Mouse (Mus musculus) lung, adult 2 months (tissue): Measurements from ENCODE around the gene Ncoa5.

Experiments
- CTCF ChIP-seq: fragments of 200-500 bp; IDR thresholded peaks from 2 replicates; pipeline ENCODE4 v1.5.1; 2011; ENCODE audit warnings: mild to moderate bottlenecking, low read length, control low read depth; ENCODE audit not compliant: insufficient read depth
- POLR2A ChIP-seq: fragments of 200-500 bp; IDR thresholded peaks from 2 replicates; pipeline ENCODE4 v1.6.1; 2011; ENCODE audit warnings: low read depth, mild to moderate bottlenecking, control low read depth, low read length, borderline replicate concordance; ENCODE audit errors: extremely low read depth

DNA sequence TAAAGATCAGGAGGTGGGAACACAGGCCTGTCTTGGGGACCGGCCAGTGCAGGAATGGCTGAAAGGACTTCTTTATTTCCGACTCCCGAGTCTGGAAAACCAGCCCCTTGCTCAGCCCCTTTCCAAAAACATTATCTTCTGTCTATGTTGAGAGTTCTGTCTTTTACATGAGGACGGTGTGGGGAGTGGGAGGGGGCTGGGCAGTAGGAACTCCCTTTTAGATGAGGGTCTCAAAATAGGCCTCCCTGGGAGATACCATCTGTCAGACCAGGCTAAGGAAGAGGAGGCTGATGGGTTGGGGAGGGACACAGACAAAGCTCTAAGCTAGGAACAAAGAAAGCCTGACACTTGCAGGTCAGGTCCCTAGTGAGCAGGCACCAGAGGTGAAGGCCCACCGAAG is 14.4 kb upstream of the Ncoa5 start:
- TF ChIP-seq POLR2A, result no peak
- TF ChIP-seq CTCF, result no peak
